Mouse (Mus musculus) retina, postnatal 1 day (tissue): ENCODE measurements around the gene Nt5dc3.

Source experiments
- DNase-seq: peaks from one replicate; pipeline ENCODE4 v3.0.0-alpha.2; 2012

Gene Nt5dc3

GRCm38 (mm10) chr10:86779816-86780500, 1.2 kb downstream of the Nt5dc3 start:
- DNase-seq = no peak

GRCm38 (mm10) chr10:86781641-86782040, 2.8 kb downstream of the Nt5dc3 start:
- no peak for DNase-seq

- no peak for DNase-seq
These were observed 3.9 kb downstream of the Nt5dc3 start for GRCm38 (mm10) chr10:86782656-86783055.

- no peak for DNase-seq
These were observed 4.8 kb downstream of the Nt5dc3 start for GRCm38 (mm10) chr10:86783561-86783960.

- DNase-seq = no peak
These were observed 5.4 kb downstream of the Nt5dc3 start for GRCm38 (mm10) chr10:86784126-86784675.

- DNase-seq = no peak
These were observed 6.6 kb downstream of the Nt5dc3 start for GRCm38 (mm10) chr10:86785396-86785795.

- DNase-seq = no peak
These were observed 7.3 kb downstream of the Nt5dc3 start for GRCm38 (mm10) chr10:86786083-86786482.

- no peak for DNase-seq
These were observed 9.4 kb downstream of the Nt5dc3 start for GRCm38 (mm10) chr10:86788193-86788592.

- DNase-seq = no peak
These were observed 10.4 kb downstream of the Nt5dc3 start for GRCm38 (mm10) chr10:86789146-86789672.

GRCm38 (mm10) chr10:86791507-86792184, 12.8 kb downstream of the Nt5dc3 start:
- DNase-seq = no peak

GRCm38 (mm10) chr10:86793509-86793951, 14.7 kb downstream of the Nt5dc3 start:
- no peak for DNase-seq

- DNase-seq = no peak
These were observed 15.4 kb downstream of the Nt5dc3 start for GRCm38 (mm10) chr10:86794196-86794595.

GRCm38 (mm10) chr10:86794794-86795535, 16.2 kb downstream of the Nt5dc3 start:
- DNase-seq = no peak

- DNase-seq = no peak
These were observed 17.4 kb downstream of the Nt5dc3 start for GRCm38 (mm10) chr10:86796073-86796741.

GRCm38 (mm10) chr10:86807362-86807761, 28.6 kb downstream of the Nt5dc3 start:
- no peak for DNase-seq

- peak; percentile 18 for DNase-seq
These were observed 29.4 kb downstream of the Nt5dc3 start for GRCm38 (mm10) chr10:86808013-86808758.

GRCm38 (mm10) chr10:86810000-86810399, 31.2 kb downstream of the Nt5dc3 start:
- DNase-seq = no peak

GRCm38 (mm10) chr10:86810612-86811011, 31.8 kb downstream of the Nt5dc3 start:
- no peak for DNase-seq

GRCm38 (mm10) chr10:86814292-86815131, 35.7 kb downstream of the Nt5dc3 start:
- no peak for DNase-seq

GRCm38 (mm10) chr10:86815133-86815532, 36.3 kb downstream of the Nt5dc3 start:
- DNase-seq = no peak

- DNase-seq = peak; percentile 65
These were observed 40.9 kb downstream of the Nt5dc3 start for GRCm38 (mm10) chr10:86819649-86820165.
